Mouse (Mus musculus): ENCODE results near the gene Gm3159. TPM values are rescaled to one million over a fixed set of nuclear protein-coding genes. Genes with fewer than 3 reads are reported as not detected.
"Not testable (repeated sequence)": the region's sequence is repeated elsewhere in the genome, so short reads cannot be mapped to it uniquely, and the experiment has no call there.

Gm3159 gene
- polyA plus RNA-seq (2015; fragmentation: Nextera tagmentation; extraction: Ambion mirVana) = not detected in 2 replicates

DNA sequence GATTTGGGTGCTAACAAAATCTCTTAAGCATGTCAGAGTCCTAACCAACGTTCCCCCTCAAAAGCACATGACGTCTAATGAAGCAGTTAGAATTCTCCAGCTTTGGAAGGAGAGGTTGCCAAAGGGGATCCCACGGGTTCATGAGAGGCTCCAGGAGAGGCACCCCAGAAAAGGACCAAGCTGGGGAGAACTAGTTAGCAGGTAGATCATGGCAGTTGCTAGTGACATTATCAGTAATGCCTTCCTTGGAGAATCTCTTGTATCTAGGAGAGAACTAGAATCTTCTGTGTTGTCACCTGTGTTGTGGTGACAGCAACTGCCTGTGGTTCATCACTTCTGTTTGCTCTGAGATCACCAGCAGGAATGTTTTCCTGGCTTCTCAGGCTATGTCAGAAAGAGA lies at the start of gene Gm3159:
Gm3159 (plus strand) TSS at position 301 of the 400 bp plus-strand sequence.
- H3K9ac ChIP-seq; H3K27me3 ChIP-seq; H3K27ac ChIP-seq; H3K36me3 ChIP-seq; H3K4me1 ChIP-seq; H3K4me3 ChIP-seq; H3K4me2 ChIP-seq (replicated peaks); ATAC-seq (ENCODE audit: low FRiP score, low read depth); H3K9me3 ChIP-seq: not testable (repeated sequence)
- 64% methylated on average over 3 of the region's 3 CpGs for WGBS

DNA sequence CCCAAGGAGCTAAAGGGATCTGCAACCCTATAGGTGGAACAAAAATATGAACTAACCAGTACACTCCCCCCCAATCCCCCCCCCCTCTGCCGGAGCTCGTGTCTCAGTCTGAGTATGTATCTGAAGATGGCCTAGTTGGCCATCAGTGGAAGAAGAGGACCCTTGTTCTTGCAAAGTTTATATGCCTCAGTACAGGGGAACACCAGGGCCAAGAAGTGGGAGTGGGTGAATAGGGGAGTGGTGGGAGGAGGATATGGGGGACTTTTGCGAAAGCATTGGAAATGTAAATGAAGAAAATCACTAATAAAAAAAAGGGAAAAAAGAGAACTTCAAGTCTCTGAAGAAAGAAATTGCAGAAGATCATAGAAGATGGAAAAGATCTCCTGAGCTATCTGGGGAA lies 28.3 kb upstream of the Gm3159 start:
- not testable (repeated sequence) for H3K9ac ChIP-seq; H3K4me3 ChIP-seq; H3K27ac ChIP-seq; H3K36me3 ChIP-seq; H3K4me1 ChIP-seq; H3K27me3 ChIP-seq; ATAC-seq (ENCODE audit: low FRiP score, low read depth); H3K4me2 ChIP-seq (replicated peaks); H3K9me3 ChIP-seq
- WGBS = 86% methylated on average over 3 of the region's 3 CpGs

- 78% methylated on average over 3 of the region's 3 CpGs for WGBS
- H3K36me3 ChIP-seq; H3K27ac ChIP-seq; H3K4me3 ChIP-seq; H3K4me1 ChIP-seq; H3K4me2 ChIP-seq (replicated peaks); H3K27me3 ChIP-seq; ATAC-seq (ENCODE audit: low FRiP score, low read depth); H3K9ac ChIP-seq; H3K9me3 ChIP-seq: not testable (repeated sequence)
Measured at GRCm38 (mm10) chr14:4369691-4370090, 27.6 kb upstream of the Gm3159 start.

DNA sequence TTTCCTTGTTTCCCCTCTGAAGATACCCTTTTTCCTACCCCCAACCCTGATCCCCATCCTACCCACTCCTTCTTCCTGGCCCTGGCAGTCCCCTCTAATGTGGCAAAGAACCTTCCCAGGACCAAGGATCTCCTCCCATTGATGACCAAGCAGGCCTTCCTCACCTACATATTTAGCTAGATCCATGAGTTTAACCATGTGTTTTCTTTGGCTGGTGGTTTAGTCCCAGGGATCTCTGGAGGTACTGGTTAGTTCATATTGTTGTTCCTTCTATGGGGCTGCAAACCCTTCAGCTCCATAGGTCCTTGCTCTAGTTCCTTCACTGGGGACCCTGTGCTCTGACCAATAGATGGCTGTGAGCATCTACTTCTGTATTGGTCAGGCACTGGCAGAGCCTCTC lies 19.5 kb upstream of the Gm3159 start:
- H3K4me1 ChIP-seq = not testable (repeated sequence)

DNA sequence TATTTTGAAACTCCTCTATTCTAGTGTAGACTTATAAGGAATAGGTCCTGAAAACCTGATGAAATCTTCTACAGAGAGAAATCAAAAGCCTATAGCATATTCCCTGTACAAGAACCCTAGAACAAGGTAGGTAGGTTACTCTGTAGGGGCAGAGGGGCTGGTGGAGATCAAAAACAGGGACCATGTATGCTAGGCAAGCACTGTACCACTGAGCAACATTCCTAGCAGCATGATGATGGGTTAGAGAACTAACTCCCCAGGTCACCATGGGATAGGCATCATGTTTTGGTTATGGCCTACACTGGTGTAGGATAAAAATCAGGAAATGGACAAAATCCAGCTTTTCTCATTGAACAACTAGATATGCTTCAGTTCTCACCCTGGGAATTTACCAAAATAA lies 11.7 kb upstream of the Gm3159 start:
- H3K27me3 ChIP-seq; ATAC-seq (ENCODE audit: low FRiP score, low read depth); H3K36me3 ChIP-seq; H3K9me3 ChIP-seq; H3K4me1 ChIP-seq; H3K27ac ChIP-seq; H3K9ac ChIP-seq; H3K4me3 ChIP-seq; H3K4me2 ChIP-seq (replicated peaks): not testable (repeated sequence)

More for the DNA sequence above, 19.5 kb upstream of the Gm3159 start:
- not testable (repeated sequence) for H3K36me3 ChIP-seq; H3K27me3 ChIP-seq; H3K9me3 ChIP-seq; ATAC-seq (ENCODE audit: low FRiP score, low read depth); H3K27ac ChIP-seq; H3K4me3 ChIP-seq; H3K9ac ChIP-seq; H3K4me2 ChIP-seq (replicated peaks)

GRCm38 (mm10) chr14:4392841-4393530 lies 4.3 kb upstream of the Gm3159 start:
- ATAC-seq (ENCODE audit: low FRiP score, low read depth); H3K4me3 ChIP-seq; H3K36me3 ChIP-seq; H3K27me3 ChIP-seq; H3K9ac ChIP-seq; H3K4me2 ChIP-seq (replicated peaks); H3K27ac ChIP-seq; H3K4me1 ChIP-seq; H3K9me3 ChIP-seq: not testable (repeated sequence)
- 92% methylated on average over 4 of the region's 6 CpGs for WGBS

DNA sequence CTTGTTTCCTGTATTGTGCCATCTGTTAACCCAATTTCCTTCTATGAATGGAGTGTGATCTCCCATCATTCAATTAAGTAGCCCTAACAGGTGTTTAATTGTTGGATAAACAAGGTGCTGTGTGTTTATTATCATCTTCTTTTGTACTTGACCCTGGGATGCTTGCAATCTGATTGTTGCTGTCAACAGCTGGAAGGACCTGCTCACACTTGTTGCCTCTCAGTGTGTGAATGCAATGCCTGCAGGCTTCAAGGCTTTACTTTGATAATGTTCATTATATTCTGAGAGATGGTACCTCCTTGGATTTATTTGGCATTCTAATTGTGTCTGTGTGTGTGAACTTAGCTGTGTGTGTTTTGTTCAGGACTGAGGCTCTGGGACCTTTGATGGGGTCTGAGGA lies 1.3 kb downstream of the Gm3159 start:
- H3K4me1 ChIP-seq; ATAC-seq (ENCODE audit: low FRiP score, low read depth): not testable (repeated sequence)

GRCm38 (mm10) chr14:4400115-4400789 lies 2.9 kb downstream of the Gm3159 start:
- H3K36me3 ChIP-seq; H3K4me1 ChIP-seq; H3K27ac ChIP-seq; H3K9ac ChIP-seq; H3K4me3 ChIP-seq; H3K9me3 ChIP-seq; H3K27me3 ChIP-seq; H3K4me2 ChIP-seq (replicated peaks); ATAC-seq (ENCODE audit: low FRiP score, low read depth): not testable (repeated sequence)
- 88% methylated on average over 5 of the region's 5 CpGs for WGBS

More for the DNA sequence above, 1.3 kb downstream of the Gm3159 start:
- not testable (repeated sequence) for H3K4me3 ChIP-seq; H3K27ac ChIP-seq; H3K36me3 ChIP-seq; H3K27me3 ChIP-seq; H3K9ac ChIP-seq; H3K9me3 ChIP-seq; H3K4me2 ChIP-seq (replicated peaks)

- H3K36me3 ChIP-seq; H3K4me3 ChIP-seq; ATAC-seq (ENCODE audit: low FRiP score, low read depth); H3K4me1 ChIP-seq; H3K4me2 ChIP-seq (replicated peaks); H3K9me3 ChIP-seq; H3K27ac ChIP-seq; H3K27me3 ChIP-seq; H3K9ac ChIP-seq: not testable (repeated sequence)
- WGBS = 71% methylated on average over 5 of the region's 5 CpGs
Measured at GRCm38 (mm10) chr14:4401245-4401644, 3.9 kb downstream of the Gm3159 start.

GRCm38 (mm10) chr14:4403840-4404239 lies 6.5 kb downstream of the Gm3159 start:
- not testable (repeated sequence) for H3K9ac ChIP-seq; H3K4me2 ChIP-seq (replicated peaks); H3K27me3 ChIP-seq; H3K4me3 ChIP-seq; H3K9me3 ChIP-seq; ATAC-seq (ENCODE audit: low FRiP score, low read depth); H3K36me3 ChIP-seq; H3K27ac ChIP-seq; H3K4me1 ChIP-seq

DNA sequence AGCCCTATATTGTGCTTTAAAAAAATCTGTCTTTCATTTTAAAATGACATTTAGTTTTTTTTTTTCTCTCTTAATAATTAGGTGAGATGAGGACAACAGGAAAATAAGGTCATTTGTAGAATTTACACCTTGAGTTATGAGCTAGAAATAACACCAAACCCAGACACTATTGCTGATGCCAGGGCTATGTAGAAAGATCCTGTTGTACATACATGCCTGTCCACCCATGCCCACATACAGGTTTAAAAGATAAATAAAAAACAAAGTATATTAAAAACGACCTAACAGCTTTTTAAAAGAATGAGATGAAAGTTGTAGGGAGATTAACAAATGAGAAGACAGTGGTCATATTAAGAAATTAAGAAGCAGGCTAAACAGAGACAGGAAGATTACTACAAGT lies 12.6 kb downstream of the Gm3159 start:
- H3K36me3 ChIP-seq; H3K27me3 ChIP-seq; H3K9ac ChIP-seq; ATAC-seq (ENCODE audit: low FRiP score, low read depth); H3K4me1 ChIP-seq; H3K9me3 ChIP-seq; H3K4me3 ChIP-seq; H3K4me2 ChIP-seq (replicated peaks); H3K27ac ChIP-seq: not testable (repeated sequence)
- WGBS = 50% methylated on average over 1 of the region's 1 CpGs

DNA sequence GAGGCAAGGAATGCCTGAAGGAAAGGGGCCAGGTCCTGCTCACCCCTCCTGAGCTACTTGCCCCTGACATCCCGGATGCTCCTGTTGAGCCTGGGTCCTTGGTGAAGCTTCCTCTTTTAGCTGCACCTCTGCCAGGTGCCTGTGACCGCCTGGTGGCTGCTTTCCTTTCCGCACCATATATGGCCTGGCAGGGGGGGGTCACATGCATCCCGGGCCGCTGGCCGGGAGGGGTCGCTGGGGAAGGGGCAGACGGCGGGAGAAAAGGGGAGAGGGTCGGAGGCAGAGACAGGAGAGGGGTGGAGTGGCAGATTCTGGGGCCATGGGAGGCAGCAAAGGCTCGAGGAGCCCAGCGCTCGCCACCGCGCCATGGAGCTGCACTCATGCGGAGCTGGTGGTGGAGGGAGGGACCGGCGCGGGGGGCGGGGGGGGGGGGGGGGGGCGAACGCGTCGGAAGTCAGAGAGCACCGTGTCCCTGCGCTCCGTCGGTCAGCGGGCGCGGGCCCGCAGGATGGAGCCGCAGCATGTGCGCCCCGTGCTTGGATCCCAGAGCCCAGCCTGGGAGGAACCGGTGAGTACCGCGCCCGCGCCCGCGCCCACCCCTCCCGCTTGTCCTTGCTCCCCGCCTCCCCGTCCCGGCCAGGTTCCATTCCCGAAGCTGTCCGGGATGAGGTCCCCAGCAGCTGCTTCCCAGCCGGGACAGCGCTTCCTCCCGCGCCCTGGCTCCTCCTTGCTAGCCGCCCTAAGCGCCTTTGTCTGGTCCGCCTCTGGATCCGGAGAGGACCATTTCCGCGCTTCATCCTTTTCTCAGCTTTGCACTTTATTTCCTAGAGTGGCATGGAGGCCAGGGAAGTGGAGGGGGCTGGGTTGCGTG lies 17.9 kb downstream of the Gm3159 start, which contains the start of gene Gm3164:
Gm3164 (plus strand) TSS at position 484 of the 871 bp plus-strand sequence.
- H3K36me3 ChIP-seq; ATAC-seq (ENCODE audit: low FRiP score, low read depth); H3K9ac ChIP-seq; H3K27ac ChIP-seq; H3K9me3 ChIP-seq; H3K27me3 ChIP-seq; H3K4me1 ChIP-seq: not testable (repeated sequence)
- WGBS = under 1% methylated on average over 24 of the region's 59 CpGs
- Histone ChIP-seq H3K4me2 (replicated peaks) (peak within 1 kb of the TSS; percentile 66), H3K4me3 (peak within 1 kb of the TSS; percentile 42)

Measured in limb, embryonic 13.5 days (tissue).